Mouse (Mus musculus): Measurements from ENCODE around the gene Slc27a1. TPM values are rescaled to one million over a fixed set of nuclear protein-coding genes. Genes with fewer than 3 reads are reported as not detected.

Slc27a1 gene
- total RNA-seq, 2 experiments from 2014 or later: 118 to 120 TPM

Small RNAs within 50 kb of the gene (microRNA-seq; reads per million reads assigned to microRNA genes)
- 0 reads per million in 2 experiments for gene Mir6769b

Other genes with a start within 250 kb of the Slc27a1 start
- gene Use1, start 202.0 kb upstream of the Slc27a1 start, total RNA-seq (2021): 100 to 1,000 TPM; 110 to 116 TPM
- gene Ocel1, start 197.6 kb upstream of the Slc27a1 start, total RNA-seq (2021): 10 to 100 TPM; 10.8 to 11.3 TPM
- gene Nr2f6, start 186.9 kb upstream of the Slc27a1 start, total RNA-seq (2021): 10 to 100 TPM; 57.8 to 60.1 TPM
- 10 to 100 TPM; 38.0 to 42.7 TPM for gene Ushbp1, start 173.1 kb upstream of the Slc27a1 start, total RNA-seq (2021)
- gene Babam1, start 172.0 kb upstream of the Slc27a1 start, total RNA-seq (2021): 10 to 100 TPM; 65.1 to 65.7 TPM
- gene Ankle1, start 162.9 kb upstream of the Slc27a1 start, total RNA-seq (2021): 1 to 10 TPM; 2.8 to 3.4 TPM
- gene Abhd8, start 105.2 kb upstream of the Slc27a1 start, total RNA-seq (2021): 10 to 100 TPM; 31.7 to 34.6 TPM
- gene Mrpl34, start 103.9 kb upstream of the Slc27a1 start, total RNA-seq (2021): 100 to 1,000 TPM; 103 to 116 TPM
- 10 to 100 TPM; 37.8 to 39.1 TPM for gene Dda1, start 99.7 kb upstream of the Slc27a1 start, total RNA-seq (2021)
- 10 to 100 TPM; 14.6 to 15.3 TPM for gene Ano8, start 82.9 kb upstream of the Slc27a1 start, total RNA-seq (2021)
- 10 to 100 TPM; 19.7 to 22.1 TPM for gene Gtpbp3, start 80.8 kb upstream of the Slc27a1 start, total RNA-seq (2021)
- gene Plvap, start 57.1 kb upstream of the Slc27a1 start, total RNA-seq (2021): 10 to 100 TPM; 21.8 to 22.0 TPM
- gene Ccdc194, start 43.2 kb upstream of the Slc27a1 start, total RNA-seq (2021): under 1 TPM in 1 of 2 experiments, not detected in 1; 0.17 TPM
- gene Bst2, start 31.4 kb upstream of the Slc27a1 start, total RNA-seq (2021): 10 to 100 TPM; 13.0 to 13.5 TPM
- gene Mvb12a, start 26.0 kb upstream of the Slc27a1 start, total RNA-seq (2021): 10 to 100 TPM; 30.2 to 32.5 TPM
- under 1 TPM in 1 of 2 experiments, not detected in 1; 0.27 TPM for gene Tmem221, start 10.0 kb upstream of the Slc27a1 start, total RNA-seq (2021)
- gene Nxnl1, start 2.3 kb upstream of the Slc27a1 start, total RNA-seq (2021): under 1 TPM in 1 of 2 experiments, not detected in 1; 0.12 TPM
- 10 to 100 TPM; 78.8 to 87.3 TPM for gene Pgls, start 23.3 kb downstream of the Slc27a1 start, total RNA-seq (2021)
- gene Fam129c, start 28.8 kb downstream of the Slc27a1 start, total RNA-seq (2021): 1 to 10 TPM in 1 of 2 experiments, under 1 TPM in 1; 0.81 to 1.3 TPM
- 10 to 100 TPM; 46.3 to 54.9 TPM for gene Colgalt1, start 42.1 kb downstream of the Slc27a1 start, total RNA-seq (2021)
- gene Unc13a, start 102.9 kb downstream of the Slc27a1 start, total RNA-seq (2021): 1 to 10 TPM; 1.1 to 1.5 TPM
- 10 to 100 TPM; 14.3 to 15.0 TPM for gene Jak3, start 107.4 kb downstream of the Slc27a1 start, total RNA-seq (2021)
- gene Insl3, start 120.3 kb downstream of the Slc27a1 start, total RNA-seq (2021): 1 to 10 TPM; 5.1 to 5.4 TPM
- 10 to 100 TPM; 12.0 to 12.2 TPM for gene B3gnt3, start 132.9 kb downstream of the Slc27a1 start, total RNA-seq (2021)
- gene Fcho1, start 156.8 kb downstream of the Slc27a1 start, total RNA-seq (2021): 1 to 10 TPM; 1.3 to 2.4 TPM